Mouse (Mus musculus) neural tube, embryonic 10.5 days (tissue): ENCODE measurements at regions not wholly inside any gene's neighbourhood (a gene's known extent, or its start where the extent isn't known, plus 50 kb on each side); places are given as distances from the start of the nearest gene placed in this dataset.

Experiments used
- DNase-seq: peaks from one replicate; pipeline ENCODE4 v3.0.0-alpha.2; 2017; ENCODE audit warnings: low spot score; ENCODE audit errors: extremely low spot score

- no peak for DNase-seq
Measured at GRCm38 (mm10) chr10:23492971-23493370, 142.4 kb upstream of the Eya4 start.

- no peak for DNase-seq
Measured at GRCm38 (mm10) chr10:23488996-23489395, 138.4 kb upstream of the Eya4 start.

- DNase-seq = no peak
Measured at GRCm38 (mm10) chr10:23480474-23480873, 129.9 kb upstream of the Eya4 start.

- DNase-seq = no peak
Measured at GRCm38 (mm10) chr10:23478902-23479301, 128.3 kb upstream of the Eya4 start.

GRCm38 (mm10) chr10:23477104-23477503, 126.5 kb upstream of the Eya4 start:
- no peak for DNase-seq

- DNase-seq = no peak
Measured at GRCm38 (mm10) chr10:23450997-23451396, 100.4 kb upstream of the Eya4 start.

- peak; percentile 20 for DNase-seq
Measured at GRCm38 (mm10) chr10:23450647-23450979, 100.0 kb upstream of the Eya4 start.

GRCm38 (mm10) chr10:23449860-23450646, 99.5 kb upstream of the Eya4 start:
- peak; percentile 38 for DNase-seq

- peak; percentile 14 for DNase-seq
Measured at GRCm38 (mm10) chr10:23448976-23449859, 98.6 kb upstream of the Eya4 start.

- DNase-seq = no peak
Measured at GRCm38 (mm10) chr10:23430376-23430775, 79.8 kb upstream of the Eya4 start.

GRCm38 (mm10) chr10:23413794-23414518, 63.4 kb upstream of the Eya4 start:
- DNase-seq = no peak

- no peak for DNase-seq
Measured at GRCm38 (mm10) chr10:23403351-23403938, 52.9 kb upstream of the Eya4 start.
